Mouse (Mus musculus) C2C12 (cell line): ENCODE results near the gene Sgsm2.

ENCODE experiments used
- CEBPB ChIP-seq: IDR thresholded peaks from one replicate; pipeline ENCODE4 v1.6.1; 2011; ENCODE audit warnings: low read depth, mild to moderate bottlenecking, control low read depth, moderate library complexity
- CTCF ChIP-seq: IDR thresholded peaks from one replicate; pipeline ENCODE4 v1.5.1; 2011; ENCODE audit not compliant: control insufficient read depth, insufficient read depth, insufficient read length
- FOSL1 ChIP-seq: IDR thresholded peaks from one replicate; pipeline ENCODE4 v1.8.0; 2011; ENCODE audit warnings: mild to moderate bottlenecking, low read length; ENCODE audit not compliant: poor library complexity, insufficient read depth, severe bottlenecking
- MAX ChIP-seq: IDR thresholded peaks from one replicate; pipeline ENCODE4 v1.6.1; 2011; ENCODE audit warnings: mild to moderate bottlenecking, control low read depth
- MYOD1 ChIP-seq: IDR thresholded peaks from one replicate; pipeline ENCODE4 v1.6.1; 2011; ENCODE audit warnings: low read depth; ENCODE audit not compliant: control insufficient read depth, insufficient read length
- MYOG ChIP-seq: IDR thresholded peaks from one replicate; pipeline ENCODE4 v1.6.1; 2011; ENCODE audit not compliant: control insufficient read depth, insufficient read length; ENCODE audit errors: extremely low read depth
- USF1 ChIP-seq: IDR thresholded peaks from one replicate; pipeline ENCODE4 v1.6.1; 2011; ENCODE audit warnings: low read depth, mild to moderate bottlenecking, control low read depth, moderate library complexity

DNA sequence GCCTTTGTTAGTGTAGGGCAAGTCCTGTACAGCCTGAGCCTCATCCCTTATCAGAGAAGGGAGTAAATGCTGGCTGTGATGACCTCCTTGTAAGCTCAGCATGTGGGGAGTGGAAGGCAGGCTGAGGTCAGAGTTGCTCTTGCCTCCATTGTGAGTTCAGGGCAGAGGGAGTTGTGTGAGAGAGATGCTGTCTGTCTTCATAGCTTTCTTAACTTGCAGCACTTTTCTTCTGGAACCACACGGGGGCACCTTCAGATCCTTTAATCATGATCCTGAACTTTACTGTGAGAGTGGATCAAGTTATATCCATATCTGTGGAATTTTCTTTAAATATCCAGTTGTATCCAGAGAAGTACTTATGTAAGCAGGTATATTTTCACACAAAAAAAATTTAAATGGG is 75.4 kb downstream of the Sgsm2 start:
- TF ChIP-seq USF1 (no peak), CEBPB (no peak), MYOG (no peak), CTCF (no peak), MYOD1 (no peak), MAX (no peak), FOSL1 (no peak)
